Mouse (Mus musculus) kidney, postnatal 4 days (tissue): ENCODE results near the gene Hsh2d.

Source experiments
- DNase-seq, 2 experiments: peaks; one replicate each; pipeline ENCODE4 v3.0.0; 2021; ENCODE audit warnings: mixed read lengths in 2 of 2

Gene Hsh2d

GRCm38 (mm10) chr8:72189417-72190214 is at the start of gene Hsh2d:
Hsh2d (plus strand) TSS chr8:72189638.
- DNase-seq: peak in 1 of 2 experiments; percentile 30

- DNase-seq: no peak
Measured at GRCm38 (mm10) chr8:72143256-72143824, 46.1 kb upstream of the Hsh2d start.

- DNase-seq: no peak
Measured at GRCm38 (mm10) chr8:72144345-72144975, 45.0 kb upstream of the Hsh2d start.

- DNase-seq: no peak
Measured at GRCm38 (mm10) chr8:72145511-72145910, 43.9 kb upstream of the Hsh2d start.

GRCm38 (mm10) chr8:72146056-72146455 is 43.4 kb upstream of the Hsh2d start:
- DNase-seq: no peak

- no peak for DNase-seq
Measured at GRCm38 (mm10) chr8:72146556-72146955, 42.9 kb upstream of the Hsh2d start.

GRCm38 (mm10) chr8:72147266-72147665 is 42.2 kb upstream of the Hsh2d start:
- DNase-seq: no peak

- DNase-seq: no peak
Measured at GRCm38 (mm10) chr8:72149056-72149455, 40.4 kb upstream of the Hsh2d start.

- DNase-seq: no peak
Measured at GRCm38 (mm10) chr8:72151418-72152078, 37.9 kb upstream of the Hsh2d start.

GRCm38 (mm10) chr8:72153382-72153781 is 36.1 kb upstream of the Hsh2d start:
- no peak for DNase-seq

- no peak for DNase-seq
Measured at GRCm38 (mm10) chr8:72158096-72158495, 31.3 kb upstream of the Hsh2d start.

- no peak for DNase-seq
Measured at GRCm38 (mm10) chr8:72158726-72159125, 30.7 kb upstream of the Hsh2d start.

- DNase-seq: no peak
Measured at GRCm38 (mm10) chr8:72160007-72160406, 29.4 kb upstream of the Hsh2d start.

- peak; percentile 99 to 100 for DNase-seq
Measured at GRCm38 (mm10) chr8:72160707-72161697, 28.4 kb upstream of the Hsh2d start, which contains the start of gene Rab8a. Rab8a (plus strand) TSS chr8:72161200.

GRCm38 (mm10) chr8:72162821-72163220 is 26.6 kb upstream of the Hsh2d start:
- no peak for DNase-seq

- no peak for DNase-seq
Measured at GRCm38 (mm10) chr8:72169098-72169668, 20.3 kb upstream of the Hsh2d start.

- DNase-seq: peak in 1 of 2 experiments; percentile 42
Measured at GRCm38 (mm10) chr8:72169681-72170249, 19.7 kb upstream of the Hsh2d start.

GRCm38 (mm10) chr8:72177346-72177925 is 12.0 kb upstream of the Hsh2d start:
- DNase-seq: peak; percentile 84

- no peak for DNase-seq
Measured at GRCm38 (mm10) chr8:72183554-72184202, 5.8 kb upstream of the Hsh2d start.

- no peak for DNase-seq
Measured at GRCm38 (mm10) chr8:72187793-72188331, 1.6 kb upstream of the Hsh2d start.
